In genomic region chr11:21453308-21454106, GRCm38 (mm10) we compare ENCODE assay signal across 8 mouse cellular contexts.
DNase-seq lines count a peak whose midpoint lies in the region; ATAC-seq and TF ChIP-seq lines count a peak whose summit lies in the region.

No protein-coding gene starts in this region.

- H3K27me3 ChIP-seq in embryonic facial prominence, embryonic 11.5 days (ENCODE audit: control insufficient read depth, insufficient read depth, low read length): no peaks in the 10 kb centered on the region
- no peaks in the 10 kb centered on the region for H3K27me3 ChIP-seq in embryonic facial prominence, embryonic 10.5 days (replicated peaks; ENCODE audit: low read depth, poor library complexity, severe bottlenecking)
- H3K27me3 ChIP-seq in liver, embryonic 14.5 days (ENCODE audit: control insufficient read depth, insufficient read depth, low read length): no peaks in the 10 kb centered on the region
- no peaks in the 10 kb centered on the region for H3K27me3 ChIP-seq in midbrain, postnatal 0 days (ENCODE audit: insufficient read depth, low read length)

- ATAC-seq in embryonic facial prominence, embryonic 11.5 days (replicated peaks; ENCODE audit: insufficient number of reproducible peaks, low FRiP score, low TSS enrichment, low read depth): no peak
- ATAC-seq in liver, embryonic 14.5 days (ENCODE audit: insufficient read depth): no peak
- ATAC-seq in activated CD4-positive, CD25-positive, alpha-beta regulatory T cell, adult 4 months: peak; percentile 88
- ATAC-seq in hematopoietic stem cell, adult 5-6 weeks (replicated peaks in 1 of 2; ENCODE audit: insufficient read depth in 1 of 2, low FRiP score in 2 of 2, low TSS enrichment in 1 of 2, low read depth in 1 of 2, poor library complexity in 2 of 2, severe bottlenecking in 2 of 2): peak; percentile 56 to 66; a peak in 2 of 4 replicates
- ATAC-seq in midbrain, postnatal 0 days (ENCODE audit: low FRiP score): no peak

- H3K9ac ChIP-seq in embryonic facial prominence, embryonic 11.5 days (replicated peaks; ENCODE audit: low read length): no peak overlapping the region
- no peak overlapping the region for H3K9ac ChIP-seq in liver, embryonic 14.5 days (replicated peaks)
- no peak overlapping the region for H3K9ac ChIP-seq in midbrain, postnatal 0 days (replicated peaks; ENCODE audit: low read length, poor library complexity, severe bottlenecking)

- 69% methylated on average over 3 of the region's 4 CpGs for WGBS in embryonic facial prominence, embryonic 11.5 days
- WGBS in embryonic facial prominence, embryonic 10.5 days: 74% methylated on average over 3 of the region's 4 CpGs
- WGBS in liver, embryonic 14.5 days (ENCODE audit: insufficient replicate concordance): 49% methylated on average over 3 of the region's 4 CpGs
- WGBS in midbrain, postnatal 0 days: 72% methylated on average over 3 of the region's 4 CpGs

- H3K27ac ChIP-seq in embryonic facial prominence, embryonic 11.5 days (replicated peaks; ENCODE audit: low read depth, low read length): no peak overlapping the region
- no peak overlapping the region for H3K27ac ChIP-seq in embryonic facial prominence, embryonic 10.5 days (replicated peaks)
- no peak overlapping the region for H3K27ac ChIP-seq in liver, embryonic 14.5 days
- no peak overlapping the region for H3K27ac ChIP-seq in midbrain, postnatal 0 days (ENCODE audit: low read depth, low read length)

- no peaks in the 10 kb centered on the region for H3K4me1 ChIP-seq in embryonic facial prominence, embryonic 11.5 days (ENCODE audit: control insufficient read depth, insufficient read depth, low read length)
- no peaks in the 10 kb centered on the region for H3K4me1 ChIP-seq in embryonic facial prominence, embryonic 10.5 days
- no peaks in the 10 kb centered on the region for H3K4me1 ChIP-seq in liver, embryonic 14.5 days (replicated peaks; ENCODE audit: control insufficient read depth in 2 of 2, insufficient read depth in 2 of 2, low read length in 1 of 2)
- no peaks in the 10 kb centered on the region for H3K4me1 ChIP-seq in midbrain, postnatal 0 days (ENCODE audit: insufficient read depth, low read length)

- H3K4me3 ChIP-seq in embryonic facial prominence, embryonic 11.5 days (ENCODE audit: low read depth, low read length): no peak overlapping the region
- no peak overlapping the region for H3K4me3 ChIP-seq in embryonic facial prominence, embryonic 10.5 days
- H3K4me3 ChIP-seq in liver, embryonic 14.5 days (ENCODE audit: insufficient read depth in 1 of 2, low read depth in 2 of 2, low read length in 2 of 2): no peak overlapping the region
- H3K4me3 ChIP-seq in midbrain, postnatal 0 days (ENCODE audit: low read depth, low read length): no peak overlapping the region

- TF ChIP-seq CTCF in liver, embryonic 14.5 days (IDR thresholded peaks at IDR 0.05; ENCODE audit: low read depth): peak; percentile 36; the same call in 1 of the 2 replicates
- peak; percentile 73 for TF ChIP-seq CTCF in midbrain, postnatal 0 days (IDR thresholded peaks at IDR 0.05)

- no peaks in the 10 kb centered on the region for H3K36me3 ChIP-seq in embryonic facial prominence, embryonic 11.5 days (replicated peaks; ENCODE audit: control insufficient read depth, insufficient read depth, low read depth, low read length)
- H3K36me3 ChIP-seq in embryonic facial prominence, embryonic 10.5 days (replicated peaks): no peaks in the 10 kb centered on the region
- no peaks in the 10 kb centered on the region for H3K36me3 ChIP-seq in liver, embryonic 14.5 days (replicated peaks; ENCODE audit: control insufficient read depth, insufficient read depth, low read depth)
- no peaks in the 10 kb centered on the region for H3K36me3 ChIP-seq in midbrain, postnatal 0 days (ENCODE audit: insufficient read depth, low read length)

- H3K4me2 ChIP-seq in embryonic facial prominence, embryonic 11.5 days (ENCODE audit: low read depth, low read length): no peak overlapping the region
- no peak overlapping the region for H3K4me2 ChIP-seq in liver, embryonic 14.5 days (ENCODE audit: low read depth)
- no peak overlapping the region for H3K4me2 ChIP-seq in midbrain, postnatal 0 days (ENCODE audit: low read depth, low read length, poor library complexity, severe bottlenecking)

- no peaks in the 10 kb centered on the region for H3K9me3 ChIP-seq in embryonic facial prominence, embryonic 11.5 days (replicated peaks; ENCODE audit: control insufficient read depth, low read length)
- H3K9me3 ChIP-seq in embryonic facial prominence, embryonic 10.5 days: no peaks in the 10 kb centered on the region
- H3K9me3 ChIP-seq in liver, embryonic 14.5 days (ENCODE audit: control insufficient read depth, low read length): no peaks in the 10 kb centered on the region
- no peaks in the 10 kb centered on the region for H3K9me3 ChIP-seq in midbrain, postnatal 0 days (ENCODE audit: low read length)

- DNase-seq in embryonic facial prominence, embryonic 11.5 days (ENCODE audit: low spot score): peak; percentile 71
- no peak for DNase-seq in embryonic facial prominence, embryonic 10.5 days (ENCODE audit: low spot score)
- peak in 2 of 3 experiments; percentile 26 to 27 for DNase-seq in liver, embryonic 14.5 days (ENCODE audit: low read depth in 3 of 3, low spot score in 3 of 3)
- no peak for DNase-seq in liver
- peak; percentile 71 for DNase-seq in midbrain, postnatal 0 days (ENCODE audit: low spot score)
- DNase-seq in testis, postnatal 14 days (ENCODE audit: low spot score): no peak

- no peak for TF ChIP-seq EP300 in liver, embryonic 14.5 days (IDR thresholded peaks at IDR 0.05; ENCODE audit: low read depth)

Comparison
In these comparisons a context has a peak if more than half of its experiments do, and no peak if none do; other contexts are left out.
1. DNase-seq: peak in embryonic facial prominence, embryonic 11.5 days (single experiment), liver, embryonic 14.5 days (2 of 3) and midbrain, postnatal 0 days (single experiment); none in embryonic facial prominence, embryonic 10.5 days (single experiment), liver (single experiment) and testis, postnatal 14 days (single experiment).
2. ATAC-seq: peak in activated CD4-positive, CD25-positive, alpha-beta regulatory T cell, adult 4 months (single experiment) and hematopoietic stem cell, adult 5-6 weeks (2 of 2); none in embryonic facial prominence, embryonic 11.5 days (single experiment), liver, embryonic 14.5 days (single experiment) and midbrain, postnatal 0 days (single experiment).